Mouse (Mus musculus): ENCODE data around the gene Mapt.

- TF ChIP-seq CTCF (IDR thresholded peaks at IDR 0.05; ENCODE audit: borderline replicate concordance, control insufficient read depth, extremely low read depth, insufficient read depth, low read length, poor library complexity) (no peak), POLR2A (IDR thresholded peaks at IDR 0.05; ENCODE audit: control insufficient read depth, extremely low read depth, insufficient read depth, low read length, poor library complexity) (no peak)
Measured at GRCm38 (mm10) chr11:104235881-104236280, 4.7 kb downstream of the Mapt start.

Measured in thymus, adult 2 months (tissue).